Mouse (Mus musculus) liver, adult 2 months (tissue): ENCODE data around the gene Gjc2. TPM values are rescaled to one million over a fixed set of nuclear protein-coding genes. Genes with fewer than 3 reads are reported as not detected.

Experiments
- DNase-seq: peaks from one replicate; pipeline ENCODE4 v3.0.0-alpha.2; 2011; ENCODE audit warnings: low read depth, low spot score; ENCODE audit errors: extremely low read depth
- H3K27ac ChIP-seq: fragments of 200-500 bp; replicated peaks from 2 replicates; pipeline ENCODE4 v1.5.1; 2012; ENCODE audit warnings: low read depth, mild to moderate bottlenecking, control low read depth, inconsistent platforms, low read length; ENCODE audit not compliant: insufficient read depth
- H3K27me3 ChIP-seq: fragments of 200-500 bp; 2 replicates; pipeline ENCODE4 v1.6.1; 2012; ENCODE audit warnings: mild to moderate bottlenecking, moderate library complexity, low read length, inconsistent platforms; ENCODE audit not compliant: control insufficient read depth, insufficient read depth
- H3K36me3 ChIP-seq: fragments of 200-500 bp; 2 replicates; pipeline ENCODE4 v1.6.1; 2012; ENCODE audit warnings: low read length, inconsistent platforms; ENCODE audit not compliant: control insufficient read depth, insufficient read depth
- H3K4me1 ChIP-seq: fragments of 200-500 bp; 2 replicates; pipeline ENCODE4 v1.6.1; 2011; ENCODE audit warnings: low read length; ENCODE audit not compliant: control insufficient read depth, insufficient read depth
- H3K4me3 ChIP-seq: fragments of 200-500 bp; 2 replicates; pipeline ENCODE4 v1.5.1; 2011; ENCODE audit warnings: low read depth, mild to moderate bottlenecking, control low read depth, low read length, moderate library complexity; ENCODE audit not compliant: insufficient read depth
- H3K79me2 ChIP-seq: fragments of 200-500 bp; 2 replicates; pipeline ENCODE4 v1.6.1; 2012; ENCODE audit warnings: inconsistent platforms, mild to moderate bottlenecking, low read length, moderate library complexity; ENCODE audit not compliant: control insufficient read depth, insufficient read depth
- H3K9ac ChIP-seq: fragments of 200-500 bp; 2 replicates; pipeline ENCODE4 v1.6.1; 2012; ENCODE audit warnings: low read depth, mild to moderate bottlenecking, control low read depth, inconsistent platforms, low read length
- CTCF ChIP-seq: fragments of 200-500 bp; IDR thresholded peaks from 2 replicates; pipeline ENCODE4 v1.5.1; 2011; ENCODE audit warnings: low read depth, low read length, control low read depth
- POLR2A ChIP-seq: fragments of 200-500 bp; IDR thresholded peaks from 2 replicates; pipeline ENCODE4 v1.6.1; 2011; ENCODE audit warnings: low read length, control low read depth; ENCODE audit not compliant: insufficient read depth; ENCODE audit errors: extremely low read depth
- WGBS: fragments of 180-500 bp; shearing (Covaris S2); methylation state at CpG from one replicate; pipeline ENCODE4 v1.1.7; 2018; 5-methylcytosine and 5-hydroxymethylcytosine counted together
- polyA plus RNA-seq: library from polyadenylated mRNA; depleted of rRNA; stranded (reverse); fragments of >200 nt; gene quantifications from 2 replicates; pipeline ENCODE4 v1.2.3, GENCODE M21; 2012
- total RNA-seq: library from RNA; depleted of rRNA; stranded (reverse); fragments of >200 nt; gene quantifications from 2 replicates; pipeline ENCODE4 v1.2.3, GENCODE M21; 2014

Gene Gjc2
- total and polyA plus RNA-seq, 2 experiments: 0.46 to 0.66 TPM

- Histone ChIP-seq H3K27me3 (no peaks in the 10 kb centered on the region), H3K36me3 (no peaks in the 10 kb centered on the region), H3K4me3 (no peak overlapping the region), H3K79me2 (no peaks in the 10 kb centered on the region), H3K27ac (no peak overlapping the region), H3K9ac (no peak overlapping the region), H3K4me1 (no peaks in the 10 kb centered on the region)
- TF ChIP-seq CTCF (no peak), POLR2A (no peak)
- 78% methylated on average over 3 of the region's 3 CpGs for WGBS
- DNase-seq: no peak
Measured at GRCm38 (mm10) chr11:59149302-59149701, 33.7 kb downstream of the Gjc2 start.

DNA sequence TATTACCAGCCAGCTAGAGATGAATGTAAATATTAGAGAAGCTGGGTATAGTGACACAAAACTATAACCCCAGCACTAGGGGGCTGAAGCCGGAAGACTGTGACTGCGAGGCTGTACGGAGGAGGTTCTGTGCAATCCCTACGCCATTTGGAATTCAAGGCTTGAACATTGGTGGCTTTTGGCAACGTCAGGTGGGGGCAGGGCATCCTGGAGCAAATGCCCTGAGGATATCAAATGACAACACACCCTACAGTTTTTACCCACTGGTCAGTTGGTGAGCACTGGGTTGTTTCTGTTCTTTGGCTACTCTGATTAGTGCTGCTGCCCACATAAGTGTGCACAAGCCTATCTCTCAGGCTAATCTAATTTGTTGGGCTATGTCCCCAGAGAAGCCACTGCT, 40.1 kb downstream of the Gjc2 start:
- Histone ChIP-seq H3K4me1 (no peaks in the 10 kb centered on the region), H3K27me3 (no peaks in the 10 kb centered on the region), H3K79me2 (no peaks in the 10 kb centered on the region), H3K27ac (no peak overlapping the region), H3K9ac (no peak overlapping the region), H3K36me3 (no peaks in the 10 kb centered on the region), H3K4me3 (no peak overlapping the region)
- DNase-seq: no peak
- TF ChIP-seq CTCF (no peak), POLR2A (no peak)
- WGBS: 89% methylated on average over 5 of the region's 5 CpGs

DNA sequence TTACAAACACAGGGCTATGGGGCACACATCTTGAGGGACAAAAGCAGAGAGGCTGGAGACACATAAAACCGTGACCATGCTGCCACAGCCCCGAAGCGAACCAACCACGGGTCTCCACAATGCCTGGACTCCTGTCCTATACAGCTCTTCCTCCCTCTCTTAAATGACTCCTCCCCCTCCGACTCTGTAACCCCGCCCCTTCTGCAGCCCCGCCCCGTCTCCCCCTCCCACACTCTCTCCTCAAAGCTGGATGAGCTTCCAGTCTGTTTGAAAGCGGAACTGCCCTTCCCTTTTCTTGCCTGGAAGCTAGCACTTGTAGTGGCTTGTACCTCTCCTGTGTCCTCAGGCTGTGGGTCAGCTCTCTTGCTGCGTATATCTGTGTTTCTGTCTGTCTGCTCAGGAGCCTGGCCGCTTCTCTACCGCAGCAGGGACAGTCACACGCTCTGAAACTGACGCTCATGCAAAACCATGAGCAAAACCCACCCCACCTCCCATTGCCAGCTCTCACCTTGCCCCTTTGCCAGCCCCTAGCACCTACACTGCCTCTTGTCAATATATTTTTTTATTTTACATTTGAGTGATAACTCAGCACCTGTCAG, 41.1 kb downstream of the Gjc2 start:
- H3K4me3 ChIP-seq: no peak overlapping the region
- TF ChIP-seq POLR2A (no peak), CTCF (no peak)
- 17% methylated on average over 14 of the region's 14 CpGs for WGBS
- H3K27ac ChIP-seq: no peak overlapping the region
- H3K9ac ChIP-seq: no peak overlapping the region
- H3K36me3 ChIP-seq: no peaks in the 10 kb centered on the region
- H3K4me1 ChIP-seq: no peaks in the 10 kb centered on the region
- DNase-seq: no peak
- no peaks in the 10 kb centered on the region for H3K79me2 ChIP-seq
- no peaks in the 10 kb centered on the region for H3K27me3 ChIP-seq

DNA sequence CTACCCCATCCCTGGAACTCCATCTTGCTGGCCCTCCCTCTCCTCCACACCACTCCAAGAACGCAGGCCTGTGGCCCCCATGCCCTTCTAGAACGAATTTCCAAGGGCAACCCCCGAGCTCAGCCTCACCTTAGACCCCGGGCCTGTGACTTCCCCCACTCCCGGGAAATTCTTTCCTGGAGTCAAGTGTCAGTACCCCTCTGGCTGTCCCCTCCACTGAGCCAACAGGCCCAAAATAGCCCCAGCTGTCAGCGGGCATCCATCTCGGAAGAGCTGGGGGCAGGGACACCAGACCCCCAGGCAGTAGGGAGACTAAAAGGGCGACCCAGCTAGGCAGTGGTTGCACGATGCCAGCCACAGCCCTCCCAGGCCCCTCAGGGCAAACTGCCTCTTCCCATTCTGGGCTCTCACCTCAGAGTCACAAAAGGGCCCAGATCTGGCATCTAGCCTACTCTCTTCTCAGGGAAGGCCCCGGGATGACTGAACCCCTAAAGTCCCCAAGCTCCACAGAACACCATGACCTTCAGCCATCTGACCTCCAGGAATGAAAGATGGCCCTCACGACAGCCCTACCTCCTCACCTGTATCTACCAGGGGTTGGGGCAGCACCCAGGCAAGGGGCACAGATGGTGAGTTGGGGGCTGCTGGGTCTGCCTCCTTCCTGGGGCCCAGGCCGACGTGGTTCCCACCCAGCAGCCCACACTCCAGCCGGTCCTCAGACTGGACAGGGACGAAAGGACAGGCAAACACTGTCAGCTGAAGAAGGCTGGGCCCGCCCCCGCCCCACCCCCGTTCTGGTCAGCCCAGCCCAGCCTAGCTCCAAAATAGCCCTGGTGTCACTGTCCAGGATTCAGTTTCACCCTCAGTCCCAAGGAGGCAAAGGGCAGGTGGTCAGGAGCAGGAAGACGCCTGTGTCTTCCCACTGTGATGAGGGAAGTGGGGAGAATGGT, 44.2 kb downstream of the Gjc2 start:
- Histone ChIP-seq H3K27ac (no peak overlapping the region), H3K4me1 (no peaks in the 10 kb centered on the region), H3K27me3 (peaks cover 16% of the 10 kb centered on the region), H3K79me2 (no peaks in the 10 kb centered on the region), H3K4me3 (no peak overlapping the region), H3K36me3 (no peaks in the 10 kb centered on the region), H3K9ac (no peak overlapping the region)
- WGBS: 68% methylated on average over 19 of the region's 19 CpGs
- DNase-seq: no peak
- TF ChIP-seq CTCF (no peak), POLR2A (no peak)

- H3K79me2 ChIP-seq: no peaks in the 10 kb centered on the region
- TF ChIP-seq POLR2A: no peak
- TF ChIP-seq CTCF: no peak
- no peaks in the 10 kb centered on the region for H3K36me3 ChIP-seq
- WGBS: 79% methylated on average over 12 of the region's 12 CpGs
- no peak overlapping the region for H3K9ac ChIP-seq
- H3K4me1 ChIP-seq: no peaks in the 10 kb centered on the region
- H3K4me3 ChIP-seq: no peak overlapping the region
- H3K27me3 ChIP-seq: peaks cover 16% of the 10 kb centered on the region
- no peak overlapping the region for H3K27ac ChIP-seq
- DNase-seq: no peak
Measured at GRCm38 (mm10) chr11:59136994-59137706, 45.9 kb downstream of the Gjc2 start.
